Mouse (Mus musculus) olfactory bulb, adult 2 months (tissue): ENCODE data around the gene Vmac.

ENCODE experiments used
- CTCF ChIP-seq: fragments of 200-500 bp; IDR thresholded peaks from 2 replicates; pipeline ENCODE4 v1.5.1; 2012; ENCODE audit warnings: low read depth, mild to moderate bottlenecking, low read length, moderate library complexity; ENCODE audit not compliant: insufficient read depth
- POLR2A ChIP-seq: fragments of 200-500 bp; IDR thresholded peaks from 2 replicates; pipeline ENCODE4 v1.6.1; 2012; ENCODE audit warnings: mild to moderate bottlenecking, low read depth, low read length, moderate library complexity; ENCODE audit not compliant: insufficient read depth

GRCm38 (mm10) chr17:56740788-56741160 is 23.0 kb upstream of the Vmac start:
- no peak for TF ChIP-seq POLR2A
- TF ChIP-seq CTCF = no peak
